Mouse (Mus musculus): ENCODE data around the gene Gm8909. TPM values are rescaled to one million over a fixed set of nuclear protein-coding genes. Genes with fewer than 3 reads are reported as not detected.
A peak's percentile ranks its signal among the peaks of the same experiment; 100 is the strongest.
"Not testable (repeated sequence)": the region's sequence is repeated elsewhere in the genome, so short reads cannot be mapped to it uniquely, and the experiment has no call there.

Gene Gm8909
- polyA plus RNA-seq, 1 experiment: not detected

GRCm38 (mm10) chr17:36190169-36190507 is 21.8 kb upstream of the Gm8909 start, which contains the start of gene H2-T3:
Gene H2-T3, minus strand, starts transcription at chr17:36190287.
- Histone ChIP-seq H3K4me3 (ENCODE audit: insufficient read depth, low read length) (no peak within 1 kb of the TSS), H3K27ac (ENCODE audit: insufficient read depth, low read depth, low read length) (no peak within 1 kb of the TSS), H3K4me1 (ENCODE audit: control insufficient read depth, insufficient read depth, low read length) (no peaks in the 10 kb centered on the region)
- TF ChIP-seq CTCF (IDR thresholded peaks at IDR 0.05; ENCODE audit: low read depth, low read length): no peak
- TF ChIP-seq POLR2A (IDR thresholded peaks at IDR 0.05; ENCODE audit: borderline replicate concordance, low read depth, low read length): no peak

DNA sequence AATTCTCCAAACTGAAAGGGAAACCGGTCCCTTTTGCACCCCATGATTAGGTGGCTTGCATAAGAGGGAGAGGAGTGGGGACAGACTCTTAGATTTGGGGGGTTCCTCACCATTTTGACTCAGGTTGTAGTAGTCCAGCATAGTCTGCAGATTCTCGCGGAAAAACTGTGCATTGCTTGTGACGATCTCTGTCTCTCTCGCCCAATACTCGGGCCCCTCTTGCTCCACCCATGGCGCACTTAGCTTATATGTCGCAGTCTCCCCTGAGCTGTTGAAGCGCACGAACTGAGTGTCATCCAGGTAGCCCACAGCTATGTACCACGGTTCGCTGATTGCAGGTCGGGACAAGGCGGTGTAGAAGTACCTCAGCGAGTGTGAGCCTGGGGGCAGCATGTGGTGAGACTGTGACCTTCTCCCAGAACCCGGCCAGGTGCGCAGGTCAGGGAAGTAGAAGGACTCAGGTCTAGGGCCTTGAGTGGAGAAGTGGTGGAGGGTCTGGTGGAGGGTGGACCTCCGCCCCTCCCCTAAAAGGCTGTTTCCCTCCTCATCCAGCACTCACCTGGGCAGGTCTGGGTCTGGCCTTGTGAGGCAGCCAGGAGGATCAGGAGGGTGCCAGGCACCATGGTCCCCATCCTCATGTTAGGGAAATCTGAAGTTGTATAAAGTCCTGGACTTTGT is 21.3 kb upstream of the Gm8909 start:
- Histone ChIP-seq H3K4me1 (ENCODE audit: control insufficient read depth, insufficient read depth, low read length) (no peaks in the 10 kb centered on the region), H3K4me3 (ENCODE audit: insufficient read depth, low read length) (no peak overlapping the region), H3K27ac (ENCODE audit: insufficient read depth, low read depth, low read length) (no peak overlapping the region)
- TF ChIP-seq POLR2A (IDR thresholded peaks at IDR 0.05; ENCODE audit: borderline replicate concordance, low read depth, low read length) (no peak), CTCF (IDR thresholded peaks at IDR 0.05; ENCODE audit: low read depth, low read length) (no peak)

- no peak overlapping the region for H3K27ac ChIP-seq (ENCODE audit: insufficient read depth, low read depth, low read length)
- TF ChIP-seq CTCF (IDR thresholded peaks at IDR 0.05; ENCODE audit: low read depth, low read length): no peak
- no peak for TF ChIP-seq POLR2A (IDR thresholded peaks at IDR 0.05; ENCODE audit: borderline replicate concordance, low read depth, low read length)
- no peaks in the 10 kb centered on the region for H3K4me1 ChIP-seq (ENCODE audit: control insufficient read depth, insufficient read depth, low read length)
- H3K4me3 ChIP-seq (ENCODE audit: insufficient read depth, low read length): no peak overlapping the region
Measured at GRCm38 (mm10) chr17:36187540-36187939, 19.2 kb upstream of the Gm8909 start.

DNA sequence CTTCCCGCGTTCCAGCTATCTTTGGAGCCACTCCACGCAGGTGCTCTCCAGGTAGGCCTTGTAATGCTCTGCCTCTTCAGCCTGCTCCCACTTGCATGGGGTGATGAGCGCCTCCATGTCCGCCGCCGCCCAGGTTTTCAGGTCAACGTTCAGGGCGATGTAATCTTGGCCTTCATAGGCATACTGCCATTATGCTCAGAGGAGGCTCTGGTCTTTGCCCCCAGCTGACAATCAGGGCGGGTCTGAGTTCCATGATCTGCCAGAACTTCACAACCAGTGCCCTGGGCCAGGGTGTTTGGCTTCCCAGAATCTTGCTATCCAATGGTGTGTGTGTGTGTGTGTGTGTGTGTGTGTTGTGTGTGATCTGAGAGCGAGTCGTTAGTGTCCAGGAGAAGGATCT is 13.9 kb upstream of the Gm8909 start:
- TF ChIP-seq POLR2A (IDR thresholded peaks at IDR 0.05; ENCODE audit: borderline replicate concordance, low read depth, low read length): no peak
- Histone ChIP-seq H3K4me3 (ENCODE audit: insufficient read depth, low read length) (no peak overlapping the region), H3K27ac (ENCODE audit: insufficient read depth, low read depth, low read length) (no peak overlapping the region), H3K4me1 (ENCODE audit: control insufficient read depth, insufficient read depth, low read length) (no peaks in the 10 kb centered on the region)

- H3K4me3 ChIP-seq (ENCODE audit: insufficient read depth, low read length); H3K4me1 ChIP-seq (ENCODE audit: control insufficient read depth, insufficient read depth, low read length); H3K27ac ChIP-seq (ENCODE audit: insufficient read depth, low read depth, low read length): not testable (repeated sequence)
Measured at GRCm38 (mm10) chr17:36179446-36179845, 11.1 kb upstream of the Gm8909 start.

- H3K4me3 ChIP-seq (ENCODE audit: insufficient read depth, low read length); H3K4me1 ChIP-seq (ENCODE audit: control insufficient read depth, insufficient read depth, low read length); H3K27ac ChIP-seq (ENCODE audit: insufficient read depth, low read depth, low read length): not testable (repeated sequence)
Measured at GRCm38 (mm10) chr17:36178938-36179337, 10.6 kb upstream of the Gm8909 start.

DNA sequence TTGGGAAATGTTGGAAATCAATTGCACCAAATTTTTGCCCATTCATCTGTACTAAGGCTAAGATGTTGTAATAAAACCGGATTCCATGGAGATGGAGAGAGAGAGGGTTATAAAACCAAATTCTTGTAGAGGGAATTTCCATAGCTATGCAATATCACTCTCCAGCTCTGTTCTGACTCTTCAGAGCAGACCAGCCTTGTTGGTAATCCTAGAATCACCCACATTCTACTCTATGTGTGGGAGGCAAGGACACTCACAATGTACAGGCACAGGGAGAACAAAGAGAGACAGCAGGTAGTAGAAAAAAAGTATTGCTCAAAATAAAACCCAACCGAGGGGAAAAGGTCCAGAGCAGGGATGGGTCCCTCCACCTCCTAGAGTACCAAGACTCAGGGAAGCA is 7.8 kb upstream of the Gm8909 start:
- not testable (repeated sequence) for H3K4me3 ChIP-seq (ENCODE audit: insufficient read depth, low read length); H3K4me1 ChIP-seq (ENCODE audit: control insufficient read depth, insufficient read depth, low read length)

GRCm38 (mm10) chr17:36170287-36170814 is 2.0 kb upstream of the Gm8909 start:
- Histone ChIP-seq H3K4me3 (ENCODE audit: insufficient read depth, low read length) (no peak overlapping the region), H3K4me1 (ENCODE audit: control insufficient read depth, insufficient read depth, low read length) (no peaks in the 10 kb centered on the region), H3K27ac (ENCODE audit: insufficient read depth, low read depth, low read length) (no peak overlapping the region)
- no peak for TF ChIP-seq POLR2A (IDR thresholded peaks at IDR 0.05; ENCODE audit: borderline replicate concordance, low read depth, low read length)
- no peak for TF ChIP-seq CTCF (IDR thresholded peaks at IDR 0.05; ENCODE audit: low read depth, low read length)

More for the DNA sequence above, 7.8 kb upstream of the Gm8909 start:
- not testable (repeated sequence) for H3K27ac ChIP-seq (ENCODE audit: insufficient read depth, low read depth, low read length)

DNA sequence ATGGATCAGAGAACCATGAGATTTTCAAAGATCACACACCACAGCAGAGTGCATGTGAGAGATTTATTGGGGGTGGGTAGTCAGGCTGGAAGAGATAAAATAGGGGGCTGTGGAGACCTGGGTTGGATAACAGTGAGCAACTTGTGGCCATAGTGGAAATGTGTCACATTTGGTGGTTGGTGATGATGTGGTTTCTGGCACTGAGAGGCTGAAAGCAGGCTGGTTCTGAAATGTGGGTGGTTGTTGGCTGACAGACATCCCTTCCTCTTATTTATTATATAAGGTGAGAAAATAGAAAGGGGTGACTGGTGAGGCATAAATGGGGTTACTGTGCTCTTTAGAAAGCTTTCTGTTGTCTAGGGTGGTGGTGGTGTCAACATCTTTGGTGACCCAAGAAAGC is 1.4 kb upstream of the Gm8909 start:
- Histone ChIP-seq H3K4me1 (ENCODE audit: control insufficient read depth, insufficient read depth, low read length) (no peaks in the 10 kb centered on the region), H3K4me3 (ENCODE audit: insufficient read depth, low read length) (no peak overlapping the region), H3K27ac (ENCODE audit: insufficient read depth, low read depth, low read length) (no peak overlapping the region)
- TF ChIP-seq POLR2A (IDR thresholded peaks at IDR 0.05; ENCODE audit: borderline replicate concordance, low read depth, low read length) (no peak), CTCF (IDR thresholded peaks at IDR 0.05; ENCODE audit: low read depth, low read length) (no peak)

- H3K4me3 ChIP-seq (ENCODE audit: insufficient read depth, low read length); H3K4me1 ChIP-seq (ENCODE audit: control insufficient read depth, insufficient read depth, low read length); H3K27ac ChIP-seq (ENCODE audit: insufficient read depth, low read depth, low read length): not testable (repeated sequence)
Measured at GRCm38 (mm10) chr17:36169094-36169493, 757 bp upstream of the Gm8909 start.

DNA sequence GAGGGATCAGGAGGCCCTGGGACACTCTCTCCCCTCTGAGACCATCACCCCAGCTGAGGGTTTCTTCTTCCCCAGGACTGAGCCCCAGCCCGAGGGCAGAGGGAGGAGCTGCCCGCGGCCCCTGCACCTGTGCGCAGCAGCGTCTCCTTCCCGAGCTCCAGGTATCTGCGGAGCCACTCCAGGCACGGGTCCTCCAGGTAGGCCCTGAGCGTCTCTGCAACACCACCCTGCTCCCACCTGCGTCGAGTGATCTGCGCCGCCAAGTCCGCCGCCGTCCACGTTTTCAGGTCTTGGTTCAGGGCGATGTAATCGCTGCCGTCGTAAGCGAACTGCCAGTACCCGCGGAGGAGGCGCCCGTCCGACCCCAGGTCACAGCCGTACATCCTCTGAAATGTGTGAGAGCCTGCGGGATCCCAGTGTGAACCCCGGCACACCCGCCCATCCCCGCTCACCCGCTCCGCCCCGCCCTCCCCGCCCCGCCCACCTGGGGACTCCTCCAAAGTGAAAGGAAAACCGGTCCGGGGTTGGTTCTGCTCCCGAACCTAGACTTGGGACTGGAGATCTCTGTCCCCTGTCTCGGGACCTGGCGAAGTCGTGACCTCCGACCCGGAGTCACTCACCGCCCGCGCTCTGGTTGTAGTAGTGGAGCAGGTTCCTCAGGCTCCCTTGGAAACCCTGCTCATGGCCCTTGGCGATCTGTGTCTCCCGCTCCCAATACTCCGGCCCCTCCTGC is 865 bp downstream of the Gm8909 start:
- peak overlapping the region; percentile 57 for H3K4me3 ChIP-seq (ENCODE audit: insufficient read depth, low read length)
- H3K4me1 ChIP-seq (ENCODE audit: control insufficient read depth, insufficient read depth, low read length): no peaks in the 10 kb centered on the region
- no peak overlapping the region for H3K27ac ChIP-seq (ENCODE audit: insufficient read depth, low read depth, low read length)
- no peak for TF ChIP-seq POLR2A (IDR thresholded peaks at IDR 0.05; ENCODE audit: borderline replicate concordance, low read depth, low read length)
- TF ChIP-seq CTCF (IDR thresholded peaks at IDR 0.05; ENCODE audit: low read depth, low read length): no peak

DNA sequence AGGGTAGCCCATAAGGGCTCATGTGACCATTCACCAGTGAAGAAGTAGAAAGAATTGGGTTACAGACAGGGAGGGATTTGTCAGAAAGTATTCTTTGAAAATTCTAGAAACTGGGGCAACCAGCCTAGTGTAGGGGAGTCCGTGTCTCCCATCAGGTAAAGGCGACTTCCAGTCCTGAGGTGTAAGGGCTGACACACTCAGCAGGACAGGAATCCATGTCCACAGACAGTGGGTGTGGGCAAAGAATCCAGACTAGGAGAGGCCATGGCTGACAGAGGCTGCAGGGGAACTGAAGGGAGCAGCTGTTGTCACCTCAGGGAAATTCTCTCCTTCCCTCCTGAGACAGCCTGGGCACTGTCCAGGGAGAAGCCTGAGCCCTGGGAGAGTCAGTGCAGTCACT is 1.4 kb downstream of the Gm8909 start:
- not testable (repeated sequence) for H3K27ac ChIP-seq (ENCODE audit: insufficient read depth, low read depth, low read length); H3K4me3 ChIP-seq (ENCODE audit: insufficient read depth, low read length); H3K4me1 ChIP-seq (ENCODE audit: control insufficient read depth, insufficient read depth, low read length)

Data from bone marrow macrophage, adult 2 months (primary cell).